8 mouse cellular contexts compared by ENCODE assay signal in the genomic region with DNA sequence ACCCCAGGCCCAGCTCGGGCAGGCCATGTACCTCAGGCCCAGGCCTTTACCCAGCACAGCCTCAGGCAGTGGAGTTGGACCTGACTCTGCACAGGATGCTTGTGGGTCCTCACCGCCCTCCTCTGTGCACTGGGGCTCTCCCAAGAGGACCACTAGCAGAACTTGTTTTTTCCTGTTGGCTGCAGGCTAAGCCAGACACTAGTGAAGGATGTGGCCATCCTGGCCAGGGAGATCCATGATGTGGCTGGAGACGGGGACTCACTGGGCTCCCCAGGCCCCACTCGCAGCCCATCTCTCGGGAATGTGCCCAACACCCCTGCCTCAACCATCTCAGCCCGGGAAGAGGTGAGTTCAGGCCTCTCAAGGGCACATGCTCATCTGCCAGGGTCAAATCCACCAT. TPM values are rescaled to one million over a fixed set of nuclear protein-coding genes. Genes with fewer than 3 reads are reported as not detected.
DNase-seq lines count a peak whose midpoint lies in the region; ATAC-seq and TF ChIP-seq lines count a peak whose summit lies in the region.

No protein-coding gene starts in this region.

- H3K27ac ChIP-seq in liver, postnatal 0 days (ENCODE audit: low read depth): no peak overlapping the region
- H3K27ac ChIP-seq in forebrain, embryonic 14.5 days (ENCODE audit: low read depth, low read length): no peak overlapping the region
- H3K27ac ChIP-seq in hindbrain, embryonic 10.5 days: peak overlapping the region; percentile 80

- no peak overlapping the region for H3K9ac ChIP-seq in liver, postnatal 0 days (replicated peaks)
- H3K9ac ChIP-seq in forebrain, embryonic 14.5 days (ENCODE audit: low read length): peak overlapping the region; percentile 1

- no peak overlapping the region for H3K4me3 ChIP-seq in liver, postnatal 0 days (ENCODE audit: low read depth, low read length)
- H3K4me3 ChIP-seq in forebrain, embryonic 14.5 days (ENCODE audit: low read depth, low read length): no peak overlapping the region
- H3K4me3 ChIP-seq in hindbrain, embryonic 10.5 days: no peak overlapping the region
- H3K4me3 ChIP-seq in myocyte: no peak overlapping the region

- no peaks in the 10 kb centered on the region for H3K79me2 ChIP-seq in myocyte (ENCODE audit: control insufficient read depth, insufficient read depth)

- no peaks in the 10 kb centered on the region for H3K36me3 ChIP-seq in liver, postnatal 0 days (replicated peaks; ENCODE audit: insufficient read depth, low read length)
- H3K36me3 ChIP-seq in forebrain, embryonic 14.5 days (ENCODE audit: control insufficient read depth, insufficient read depth, low read length): peaks cover 62% of the 10 kb centered on the region
- H3K36me3 ChIP-seq in hindbrain, embryonic 10.5 days: peaks cover 50% of the 10 kb centered on the region
- no peaks in the 10 kb centered on the region for H3K36me3 ChIP-seq in myocyte (ENCODE audit: control insufficient read depth, insufficient read depth)

- no peak for TF ChIP-seq POLR2A in myocyte (IDR thresholded peaks at IDR 0.05; ENCODE audit: insufficient read length, low read depth)

- no peak for DNase-seq in liver, postnatal 0 days
- DNase-seq in liver: no peak
- no peak for DNase-seq in forebrain, embryonic 14.5 days (ENCODE audit: low spot score)
- no peak for DNase-seq in hindbrain, embryonic 10.5 days (ENCODE audit: low spot score)
- DNase-seq in embryo, embryonic 10.5 days (ENCODE audit: low spot score): no peak
- no peak for DNase-seq in spleen, postnatal 4 days (ENCODE audit: low spot score in 2 of 2)
- no peak for DNase-seq in left cerebral cortex, adult 8-10 months (ENCODE audit: low spot score in 2 of 2)

- TF ChIP-seq EP300 in liver, postnatal 0 days (IDR thresholded peaks at IDR 0.05; ENCODE audit: low read depth): no peak

- peak; percentile 4; the same call in 1 of the 2 replicates for ATAC-seq in liver, postnatal 0 days
- peak; percentile 13; the same call in 1 of the 2 replicates for ATAC-seq in forebrain, embryonic 14.5 days

- peaks cover 3% of the 10 kb centered on the region; the same call in 1 of the 2 replicates for H3K4me1 ChIP-seq in liver, postnatal 0 days (ENCODE audit: insufficient read depth)
- H3K4me1 ChIP-seq in forebrain, embryonic 14.5 days (ENCODE audit: control insufficient read depth, insufficient read depth, low read length): peaks cover 8% of the 10 kb centered on the region; the same call in 1 of the 2 replicates
- H3K4me1 ChIP-seq in hindbrain, embryonic 10.5 days (replicated peaks): peaks cover 36% of the 10 kb centered on the region

- 45% methylated on average over 6 of the region's 6 CpGs for WGBS in liver, postnatal 0 days (ENCODE audit: insufficient replicate concordance)
- WGBS in forebrain, embryonic 14.5 days: 76% methylated on average over 6 of the region's 6 CpGs
- 70% methylated on average over 6 of the region's 6 CpGs for WGBS in hindbrain, embryonic 10.5 days

- no peaks in the 10 kb centered on the region for H3K27me3 ChIP-seq in liver, postnatal 0 days (ENCODE audit: insufficient read depth, low read length)
- H3K27me3 ChIP-seq in forebrain, embryonic 14.5 days (replicated peaks; ENCODE audit: control insufficient read depth, insufficient read depth, low read length): no peaks in the 10 kb centered on the region
- H3K27me3 ChIP-seq in hindbrain, embryonic 10.5 days (ENCODE audit: insufficient read depth, poor library complexity, severe bottlenecking): no peaks in the 10 kb centered on the region
- no peaks in the 10 kb centered on the region for H3K27me3 ChIP-seq in myocyte (ENCODE audit: control insufficient read depth, insufficient read depth, insufficient read length)

- TF ChIP-seq CTCF in liver, postnatal 0 days (IDR thresholded peaks at IDR 0.05; ENCODE audit: low read depth): no peak

- no peak overlapping the region for H3ac ChIP-seq in myocyte (ENCODE audit: control insufficient read depth, insufficient read length)

- H3K9me3 ChIP-seq in liver, postnatal 0 days (ENCODE audit: low read length): no peaks in the 10 kb centered on the region
- H3K9me3 ChIP-seq in forebrain, embryonic 14.5 days (replicated peaks; ENCODE audit: control insufficient read depth, low read length): no peaks in the 10 kb centered on the region
- H3K9me3 ChIP-seq in hindbrain, embryonic 10.5 days: no peaks in the 10 kb centered on the region

- H3K4me2 ChIP-seq in liver, postnatal 0 days (ENCODE audit: low read depth, low read length): no peak overlapping the region
- H3K4me2 ChIP-seq in forebrain, embryonic 14.5 days (ENCODE audit: low read length): no peak overlapping the region
- peak overlapping the region; percentile 10 for H3K4me2 ChIP-seq in myocyte (ENCODE audit: low read depth)

TF ChIP-seq in myocyte, 11 proteins besides CTCF, POLR2A, EP300 and RAD21:
- TF ChIP-seq MYOD1 (IDR thresholded peaks at IDR 0.05; ENCODE audit: control insufficient read depth in 1 of 3, insufficient read length in 2 of 3, low read depth in 2 of 3): no peak
- TF ChIP-seq E2F4 (IDR thresholded peaks at IDR 0.05; ENCODE audit: insufficient read depth): no peak
- TF ChIP-seq MAX (IDR thresholded peaks at IDR 0.05; ENCODE audit: low read depth): no peak
- TF ChIP-seq CEBPB (IDR thresholded peaks at IDR 0.05; ENCODE audit: insufficient read depth, poor library complexity, severe bottlenecking): no peak
- no peak for TF ChIP-seq POLR2AphosphoS2 (IDR thresholded peaks at IDR 0.05; ENCODE audit: insufficient read length, low read depth)
- no peak for TF ChIP-seq TCF3 (IDR thresholded peaks at IDR 0.05; ENCODE audit: insufficient read length, low read depth)
- no peak for TF ChIP-seq USF1 (IDR thresholded peaks at IDR 0.05; ENCODE audit: low read depth)
- TF ChIP-seq MYOG (IDR thresholded peaks at IDR 0.05; ENCODE audit: control insufficient read depth in 1 of 3, insufficient read depth in 1 of 3, insufficient read length in 2 of 3, low read depth in 2 of 3): no peak

RNA-seq across cellular contexts. Expression of a gene that starts 17.7 kb away (rescaled TPM):
- 20.9 and 22.4 TPM in 2 replicates for polyA plus RNA-seq in liver, postnatal 0 days (2015; fragmentation: Nextera tagmentation; extraction: Ambion mirVana)
- 5.9 and 7.0 TPM in 2 replicates for polyA plus RNA-seq in forebrain, embryonic 14.5 days (2014; fragmentation: Nextera tagmentation; extraction: Ambion mirVana)
- polyA plus RNA-seq in hindbrain, embryonic 10.5 days (2016; fragmentation: Nextera tagmentation; extraction: Ambion mirVana): 5.2 and 5.7 TPM in 2 replicates
- polyA plus RNA-seq in myocyte (2012; fragmentation: generic; extraction: Trizol): 0.08 TPM
- total RNA-seq in left cerebral cortex, adult 8-10 months (2022): 10 to 100 TPM in 3 of 4 experiments, 1 to 10 TPM in 1; 10.0 to 22.8 (median 16.5) TPM

RNA-seq across cellular contexts. Expression of a gene that starts 22.5 kb away (rescaled TPM):
- polyA plus RNA-seq in liver, postnatal 0 days (2015; fragmentation: Nextera tagmentation; extraction: Ambion mirVana): 4.0 and 4.8 TPM in 2 replicates
- 10.3 and 15.7 TPM in 2 replicates for polyA plus RNA-seq in forebrain, embryonic 14.5 days (2014; fragmentation: Nextera tagmentation; extraction: Ambion mirVana)
- polyA plus RNA-seq in hindbrain, embryonic 10.5 days (2016; fragmentation: Nextera tagmentation; extraction: Ambion mirVana): 6.7 and 8.7 TPM in 2 replicates
- polyA plus RNA-seq in myocyte (2012; fragmentation: generic; extraction: Trizol): 22.8 TPM
- total RNA-seq in left cerebral cortex, adult 8-10 months (2022): 100 to 1,000 TPM; 252 to 327 (median 295) TPM

RNA-seq across cellular contexts. Expression of a gene that starts 59.7 kb away (rescaled TPM):
- 0.22 and 0.36 TPM in 2 replicates for polyA plus RNA-seq in liver, postnatal 0 days (2015; fragmentation: Nextera tagmentation; extraction: Ambion mirVana)
- 0.29 and 0.51 TPM in 2 replicates for polyA plus RNA-seq in forebrain, embryonic 14.5 days (2014; fragmentation: Nextera tagmentation; extraction: Ambion mirVana)
- 0.16 and 0.37 TPM in 2 replicates for polyA plus RNA-seq in hindbrain, embryonic 10.5 days (2016; fragmentation: Nextera tagmentation; extraction: Ambion mirVana)
- 24.4 TPM for polyA plus RNA-seq in myocyte (2012; fragmentation: generic; extraction: Trizol)
- 1 to 10 TPM; 7.5 to 9.3 (median 8.1) TPM for total RNA-seq in left cerebral cortex, adult 8-10 months (2022)

Comparison
In these comparisons a context has a peak if more than half of its experiments do, and no peak if none do; other contexts are left out.
1. RNA of a gene that starts 59.7 kb away (polyA plus RNA-seq): 24.4 TPM in myocyte (single experiment); 0.16 to 0.37 TPM in hindbrain, embryonic 10.5 days, 0.22 to 0.36 TPM in liver, postnatal 0 days and 0.29 to 0.51 TPM in forebrain, embryonic 14.5 days; every median in the first group is over 10 times any median in the second.